Mouse (Mus musculus) heart, postnatal 4 days (tissue): ENCODE results near the gene Cabp5. TPM values are rescaled to one million over a fixed set of nuclear protein-coding genes. Genes with fewer than 3 reads are reported as not detected.
"Not testable (repeated sequence)": the region's sequence is repeated elsewhere in the genome, so short reads cannot be mapped to it uniquely, and the experiment has no call there.

Source experiments
- DNase-seq: peaks from one replicate; pipeline ENCODE4 v3.0.0; 2021
- total RNA-seq, 2 experiments: library from RNA; stranded (reverse); gene quantifications; 2 replicates each; pipeline ENCODE4 v1.2.3; 2021

The Cabp5 gene
- total RNA-seq = under 1 TPM in 1 of 2 experiments, not detected in 1; 0.47 TPM

- DNase-seq = no peak
Observed at GRCm38 (mm10) chr7:13397832-13398231, at the start of gene Cabp5. Gene Cabp5 (plus strand): TSS chr7:13398132.

- DNase-seq = no peak
Observed at GRCm38 (mm10) chr7:13355943-13356342, 42.0 kb upstream of the Cabp5 start.

GRCm38 (mm10) chr7:13380588-13380987 lies 17.3 kb upstream of the Cabp5 start:
- DNase-seq = no peak

GRCm38 (mm10) chr7:13450541-13450940 lies 52.6 kb downstream of the Cabp5 start, which contains the start of gene Bsph1:
Gene Bsph1 (plus strand): TSS chr7:13450841.
- not testable (repeated sequence) for DNase-seq

Other genes with a start within 250 kb of the Cabp5 start
- gene Vmn1r88, start 238.6 kb upstream of the Cabp5 start, total RNA-seq = under 1 TPM; 0.07 to 0.12 TPM
- not detected for gene Vmn1r89, start 185.1 kb upstream of the Cabp5 start, total RNA-seq
- 10 to 100 TPM; 44.3 to 45.5 TPM for gene Lig1, start 120.8 kb upstream of the Cabp5 start, total RNA-seq
- gene Zswim9, start 119.4 kb upstream of the Cabp5 start, total RNA-seq = 1 to 10 TPM; 5.8 to 6.5 TPM
- under 1 TPM; 0.27 to 0.43 TPM for gene Pla2g4c, start 73.5 kb upstream of the Cabp5 start, total RNA-seq
- not detected for gene Bsph1, start 52.7 kb downstream of the Cabp5 start, total RNA-seq
- gene Bsph2, start 172.9 kb downstream of the Cabp5 start, total RNA-seq = not detected
- gene Sult2a5, start 225.8 kb downstream of the Cabp5 start, total RNA-seq = not detected